Mouse (Mus musculus): ENCODE results near the gene Fry.

Gene Fry

GRCm38 (mm10) chr5:150265953-150266352 is 147.5 kb downstream of the Fry start:
- no peak for DNase-seq (ENCODE audit: low spot score in 2 of 2)

DNA sequence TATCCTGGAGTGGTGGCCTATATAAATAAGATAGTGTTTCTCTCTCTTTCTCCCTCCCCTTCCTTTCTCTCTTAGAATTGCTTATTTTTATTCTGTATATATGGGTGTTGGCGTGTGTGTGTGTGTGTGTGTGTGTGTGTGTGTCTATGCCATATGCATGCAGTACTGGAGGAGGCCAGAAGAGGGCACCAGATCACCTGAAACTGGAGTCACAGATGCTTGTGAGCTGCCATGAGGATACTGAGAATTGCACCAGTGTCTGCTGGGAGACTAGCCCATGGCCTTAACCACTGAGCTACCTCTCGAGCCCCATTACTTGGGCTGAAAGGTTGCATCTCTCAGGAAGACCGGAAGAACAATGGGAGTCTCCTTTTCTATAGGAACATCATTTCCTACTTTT is 149.8 kb downstream of the Fry start:
- no peak for DNase-seq (ENCODE audit: low spot score in 2 of 2)

GRCm38 (mm10) chr5:150270468-150270867 is 152.0 kb downstream of the Fry start:
- DNase-seq (ENCODE audit: low spot score in 2 of 2): no peak

DNA sequence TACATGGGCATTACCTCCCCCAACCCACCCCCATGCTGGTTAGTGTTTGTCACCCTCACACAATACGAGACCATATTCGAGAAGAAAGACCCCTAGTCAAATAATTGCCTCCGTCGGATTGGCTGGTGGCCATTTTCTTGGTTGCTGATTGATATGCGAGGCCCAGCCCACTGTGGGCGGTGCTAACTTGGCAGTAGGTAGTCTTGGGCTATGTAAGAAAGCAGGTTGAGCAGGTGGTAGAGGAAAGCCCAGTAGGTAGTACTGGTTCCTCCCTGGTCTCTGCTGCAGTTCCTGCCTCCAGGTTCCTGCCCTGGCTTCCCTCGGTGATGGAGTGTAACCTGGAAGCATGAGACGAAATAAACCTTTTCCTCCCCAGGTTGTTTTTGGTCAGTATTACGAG is 153.7 kb downstream of the Fry start:
- no peak for DNase-seq (ENCODE audit: low spot score in 2 of 2)

DNA sequence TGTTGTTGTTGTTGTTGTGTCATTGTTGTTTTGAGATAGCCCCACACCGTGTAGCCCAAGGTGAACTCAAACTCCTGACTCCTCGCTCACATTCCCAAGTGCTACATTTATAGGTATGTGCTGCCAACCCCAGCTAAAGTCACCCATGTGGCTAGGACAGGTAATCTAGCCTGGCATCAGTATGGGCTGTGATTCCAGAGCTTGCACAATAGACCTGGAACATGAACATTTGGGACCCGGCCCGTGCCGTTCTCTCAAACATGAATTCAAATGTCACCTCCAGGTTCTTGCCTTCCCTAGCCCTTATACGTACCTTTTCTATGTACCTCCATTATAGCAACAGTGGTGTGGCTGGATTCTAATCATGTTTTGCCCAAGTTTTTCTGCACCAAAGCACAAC is 156.9 kb downstream of the Fry start:
- no peak for DNase-seq (ENCODE audit: low spot score in 2 of 2)

DNA sequence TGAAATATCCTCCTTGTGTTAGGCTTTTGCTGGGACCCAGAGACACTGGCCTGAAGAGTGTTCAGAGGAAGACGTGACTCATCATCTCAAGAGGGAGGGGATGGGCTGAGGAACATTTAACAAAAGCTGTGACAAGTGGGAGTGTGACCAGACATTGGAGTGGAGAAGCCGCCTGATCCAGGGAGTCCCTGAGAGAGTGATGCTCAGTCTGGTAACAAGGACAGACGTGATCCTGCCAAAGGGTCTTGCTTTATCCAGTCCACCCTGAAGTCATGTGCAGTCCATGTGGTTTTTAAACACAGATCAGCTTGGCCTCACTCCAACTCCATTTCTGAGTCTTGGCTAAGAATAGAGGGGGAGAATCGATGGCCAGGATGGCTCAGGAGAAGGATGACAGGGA is 158.2 kb downstream of the Fry start:
- DNase-seq (ENCODE audit: low spot score in 2 of 2): no peak

DNA sequence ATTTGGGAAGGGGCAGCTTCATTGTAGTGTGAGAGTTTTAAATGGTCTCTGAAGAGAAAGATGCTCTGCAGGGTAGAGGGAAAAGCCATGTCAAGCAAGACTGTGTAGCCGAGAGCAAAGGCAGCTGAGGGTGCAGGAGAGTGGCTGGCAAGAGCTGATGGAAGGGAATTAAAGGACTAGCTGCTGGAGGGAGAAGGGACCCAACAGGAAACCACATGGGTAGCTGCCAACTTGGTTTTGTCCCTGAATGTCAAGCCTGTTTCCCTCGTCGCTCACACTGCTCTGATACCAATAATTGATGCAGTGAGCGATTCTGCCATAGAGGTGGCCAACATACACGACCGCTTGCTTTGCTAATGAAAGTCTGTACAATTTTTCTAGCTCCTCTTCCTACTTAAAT is 160.9 kb downstream of the Fry start:
- no peak for DNase-seq (ENCODE audit: low spot score in 2 of 2)

DNA sequence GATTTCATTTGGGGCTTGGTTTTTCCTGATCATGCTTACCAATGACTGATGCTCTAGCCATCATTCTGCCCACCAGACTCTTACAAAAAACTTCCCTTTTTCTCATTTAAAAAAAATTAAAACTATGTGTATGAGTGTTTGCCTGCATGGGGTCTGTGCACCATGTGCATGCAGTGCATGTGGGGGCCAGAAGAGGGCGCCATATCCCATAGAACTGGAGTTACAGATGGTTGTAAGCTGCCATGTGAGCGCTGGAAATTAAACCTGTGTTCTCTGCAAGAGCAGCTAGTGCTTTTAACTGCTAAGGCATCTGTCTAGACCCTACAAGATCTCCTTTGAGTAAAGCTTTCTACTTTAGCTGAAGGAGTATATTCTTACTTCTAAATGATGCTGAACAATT is 162.6 kb downstream of the Fry start:
- DNase-seq (ENCODE audit: low spot score in 2 of 2): no peak

DNA sequence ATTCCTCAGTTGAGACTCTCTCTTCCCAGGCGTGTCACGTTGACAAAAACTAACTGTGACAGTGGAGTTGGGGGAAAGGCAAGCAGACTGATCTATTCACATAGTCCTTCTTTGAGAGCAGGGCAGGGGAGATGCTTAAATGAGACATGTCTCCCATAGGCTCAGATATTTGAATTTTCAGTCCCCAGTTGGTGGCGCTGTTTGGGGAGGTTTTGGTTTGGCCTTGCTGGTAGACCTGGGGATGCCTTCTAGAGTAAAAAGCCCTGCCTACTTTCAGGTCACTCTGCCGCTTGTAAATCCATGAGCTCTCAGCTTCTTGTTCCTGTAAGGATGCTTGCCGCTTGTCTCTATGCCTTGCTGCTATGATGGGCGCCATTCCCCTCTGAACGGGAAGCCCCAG is 163.6 kb downstream of the Fry start:
- no peak for DNase-seq (ENCODE audit: low spot score in 2 of 2)

DNA sequence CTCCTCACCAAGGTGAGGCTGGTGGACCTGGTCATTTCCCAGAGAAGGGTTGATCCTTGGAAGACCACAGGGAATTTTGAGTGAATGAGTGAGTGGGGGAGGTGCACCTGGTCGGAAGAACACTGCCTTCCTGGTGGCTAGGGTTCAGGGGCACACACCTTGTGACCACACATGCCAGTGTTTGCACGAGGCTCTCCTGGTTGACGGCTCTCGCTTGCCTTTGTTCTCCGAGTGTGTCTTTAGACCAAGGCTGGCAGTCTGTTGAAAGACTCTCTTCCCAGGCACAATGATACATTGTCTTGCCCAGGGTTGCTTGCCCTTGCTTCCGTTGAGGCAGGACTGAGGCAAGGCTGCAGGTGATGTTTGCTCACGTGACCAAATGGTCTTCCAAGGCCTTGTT is 169.5 kb downstream of the Fry start:
- DNase-seq (ENCODE audit: low spot score in 2 of 2): no peak

GRCm38 (mm10) chr5:150289611-150290010 is 171.2 kb downstream of the Fry start:
- DNase-seq (ENCODE audit: low spot score in 2 of 2): no peak

DNA sequence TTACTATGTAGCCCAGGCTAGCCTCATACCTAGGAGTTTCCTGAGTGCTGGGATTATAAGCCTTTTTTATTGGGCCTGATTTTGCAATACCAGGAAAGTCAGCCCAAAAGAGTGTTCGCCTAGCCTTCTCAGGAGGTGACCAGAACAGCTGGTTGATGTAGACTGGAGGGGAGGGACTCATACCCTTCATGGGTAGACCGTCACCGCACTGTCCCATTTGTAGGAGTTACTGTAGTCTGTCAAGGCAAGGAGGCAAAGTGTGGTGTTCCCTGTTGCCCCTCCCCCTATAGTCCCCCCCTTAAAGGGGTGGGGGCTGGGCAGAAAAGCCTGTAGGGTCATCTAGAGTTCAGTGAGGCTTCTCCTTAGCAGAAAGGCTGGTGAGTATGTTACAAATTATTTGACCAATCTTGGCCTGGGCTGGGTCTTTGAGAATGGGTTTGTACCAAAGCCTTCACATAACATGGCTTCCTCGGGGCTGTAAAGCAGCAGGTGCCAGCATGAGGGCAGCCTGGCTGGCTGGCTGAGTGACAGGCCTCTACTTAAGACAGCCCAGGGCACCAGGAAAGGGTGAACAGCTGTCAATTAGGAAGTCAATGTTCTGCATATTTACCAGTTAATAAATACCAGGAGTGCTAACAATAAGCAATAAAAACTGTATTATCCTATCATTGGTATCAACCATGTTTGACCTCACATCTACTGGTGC is 172.2 kb downstream of the Fry start:
- no peak for DNase-seq (ENCODE audit: low spot score in 2 of 2)

- DNase-seq (ENCODE audit: low spot score in 2 of 2): peak in 1 of 2 experiments; percentile 31
Measured at GRCm38 (mm10) chr5:150291216-150291615, 172.8 kb downstream of the Fry start.

GRCm38 (mm10) chr5:150292186-150292585 is 173.7 kb downstream of the Fry start:
- DNase-seq (ENCODE audit: low spot score in 2 of 2): no peak

DNA sequence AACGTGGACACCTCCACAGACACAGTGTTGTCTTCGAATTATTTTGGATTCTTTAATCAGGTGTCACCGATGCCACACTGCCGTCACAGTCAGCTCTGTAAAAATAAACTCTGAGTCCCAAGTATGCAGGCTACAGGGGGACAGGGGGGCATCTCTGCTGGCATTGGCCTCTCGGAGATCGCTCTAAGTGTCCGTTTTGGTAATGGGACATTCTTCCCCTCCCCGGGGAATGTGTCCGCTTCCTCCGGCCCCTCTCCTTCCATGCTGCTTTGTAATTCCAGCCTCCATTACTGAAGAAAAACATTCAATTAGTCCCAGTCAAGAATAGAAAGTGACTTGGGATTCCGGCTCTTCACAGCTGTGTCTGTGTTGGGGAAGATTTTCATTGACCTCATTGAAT is 175.9 kb downstream of the Fry start:
- DNase-seq (ENCODE audit: low spot score in 2 of 2): no peak

DNA sequence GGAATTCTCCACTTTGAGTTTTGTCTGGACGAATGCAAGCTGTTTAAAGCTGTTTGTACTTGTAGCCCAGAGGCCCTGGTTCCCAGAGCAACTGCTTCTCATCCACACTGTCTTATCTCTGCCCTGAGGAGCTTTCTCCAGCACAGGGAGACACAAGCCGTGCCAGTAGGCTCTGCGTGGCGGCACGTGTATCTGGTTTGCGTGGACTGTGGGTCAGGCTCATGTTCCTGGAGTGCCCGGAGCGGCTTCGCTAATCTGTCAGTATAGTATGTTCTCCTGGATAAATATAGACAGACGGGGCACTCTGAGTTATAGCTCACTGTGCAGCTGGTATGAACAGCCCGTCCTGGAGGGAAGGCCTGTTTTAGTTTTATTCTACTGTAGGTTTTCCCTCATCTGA is 176.7 kb downstream of the Fry start:
- DNase-seq (ENCODE audit: low spot score in 2 of 2): no peak

GRCm38 (mm10) chr5:150298969-150299368 is 180.5 kb downstream of the Fry start:
- no peak for DNase-seq (ENCODE audit: low spot score in 2 of 2)

DNA sequence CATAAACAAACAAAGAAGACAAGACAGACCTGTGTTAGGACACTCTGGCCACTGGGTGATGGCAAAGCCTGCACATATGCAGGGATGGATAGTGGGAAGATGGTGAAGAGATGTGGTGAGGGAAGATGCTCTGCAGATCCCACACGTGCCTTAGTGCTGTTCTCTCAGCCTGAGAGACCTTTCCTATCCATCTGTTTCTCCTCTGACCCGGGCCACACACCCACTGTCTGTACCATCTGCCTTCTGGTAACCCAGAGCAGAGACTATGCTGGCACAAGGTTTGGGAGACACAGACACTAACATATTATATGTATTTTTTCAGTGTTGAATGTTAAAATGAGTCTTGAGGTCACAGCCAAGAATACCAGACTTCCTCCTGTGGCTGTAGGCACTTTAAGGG is 183.7 kb downstream of the Fry start:
- no peak for DNase-seq (ENCODE audit: low spot score in 2 of 2)

DNA sequence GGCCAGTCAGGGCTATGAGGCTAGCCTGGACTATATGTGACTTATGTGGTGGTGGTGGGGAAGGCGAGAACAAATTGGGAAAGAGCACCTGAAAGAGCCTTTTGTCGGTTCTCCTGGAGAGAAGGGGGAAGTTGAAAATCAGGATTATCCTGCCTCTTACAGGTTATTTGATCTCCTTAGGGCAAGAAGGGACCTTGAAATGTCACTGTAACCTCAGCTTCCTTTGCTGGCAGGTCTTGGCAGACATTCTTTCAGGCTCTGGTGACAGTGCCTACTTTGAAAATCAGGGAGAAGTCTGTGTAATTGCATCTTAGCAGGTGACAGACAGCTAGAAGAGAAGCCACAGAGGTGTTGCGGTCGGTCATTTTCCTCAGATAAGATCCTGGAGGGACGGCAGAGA is 184.6 kb downstream of the Fry start:
- no peak for DNase-seq (ENCODE audit: low spot score in 2 of 2)

- DNase-seq (ENCODE audit: low spot score in 2 of 2): peak; percentile 30 to 59
Measured at GRCm38 (mm10) chr5:150306497-150306896, 188.1 kb downstream of the Fry start.

DNA sequence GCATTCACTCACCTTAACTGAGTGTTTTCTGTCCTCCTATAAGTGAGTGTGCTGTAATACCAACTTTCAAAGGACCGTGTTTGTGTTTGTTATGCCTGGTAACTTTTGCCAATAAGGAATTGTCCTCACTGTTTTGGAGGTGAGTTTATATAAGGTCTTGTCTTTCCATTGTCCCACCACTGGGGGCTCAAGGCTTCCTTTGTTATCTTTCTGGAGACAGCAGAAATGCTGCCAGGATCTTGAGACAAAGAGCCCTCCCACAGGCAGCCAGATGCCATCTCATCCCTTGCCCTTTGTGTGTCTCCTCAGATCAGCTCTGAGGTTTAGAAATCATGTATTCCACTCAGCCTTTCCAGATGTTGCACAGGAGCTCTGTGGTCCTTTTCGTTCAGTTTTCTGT is 194.8 kb downstream of the Fry start:
- DNase-seq (ENCODE audit: low spot score in 2 of 2): no peak

GRCm38 (mm10) chr5:150314582-150314981 is 196.1 kb downstream of the Fry start:
- DNase-seq (ENCODE audit: low spot score in 2 of 2): no peak

GRCm38 (mm10) chr5:150325411-150325810 is 207.0 kb downstream of the Fry start:
- no peak for DNase-seq (ENCODE audit: low spot score in 2 of 2)

DNA sequence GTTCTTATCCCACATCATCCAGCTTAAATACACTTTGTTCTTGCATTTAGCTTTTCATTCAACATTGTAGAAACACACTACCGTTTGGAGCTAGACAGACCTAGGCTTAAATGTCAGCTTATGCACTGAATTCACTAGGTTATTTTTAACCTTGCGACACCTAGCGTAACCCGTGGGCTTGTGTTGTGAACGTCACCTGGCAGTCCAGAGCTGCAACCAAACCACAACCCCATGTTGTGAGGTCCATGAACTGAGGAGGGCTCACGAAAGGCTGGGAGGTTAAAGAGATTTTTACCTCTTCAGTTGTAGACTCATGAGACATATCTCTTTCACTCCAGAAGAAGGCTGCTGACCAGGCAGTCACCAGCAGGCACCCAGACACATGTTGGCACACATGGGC is 210.2 kb downstream of the Fry start:
- DNase-seq (ENCODE audit: low spot score in 2 of 2): no peak
